Mouse (Mus musculus) adrenal gland, postnatal 36 days (tissue): ENCODE data around the gene Itfg1. TPM values are rescaled to one million over a fixed set of nuclear protein-coding genes. Genes with fewer than 3 reads are reported as not detected.
A peak's percentile ranks its signal among the peaks of the same experiment; 100 is the strongest.

ENCODE experiments used
- DNase-seq, 2 experiments: peaks; one replicate each; pipeline ENCODE4 v3.0.0; 2021; ENCODE audit warnings: mixed read lengths in 1 of 2
- microRNA-seq: library from miRNA; unstranded; fragments of <30 nt; microRNA quantifications from one replicate; pipeline ENCODE4 v1.2.0, GENCODE M21; 2021
- total RNA-seq, 2 experiments: library from RNA; stranded (reverse); gene quantifications; 2 replicates each; pipeline ENCODE4 v1.2.3; 2021

Itfg1 gene
- total RNA-seq, 2 experiments from 2014 or later: 68.0 to 71.6 TPM

- DNase-seq: no peak
Observed at GRCm38 (mm10) chr8:85745053-85745452, 95.7 kb downstream of the Itfg1 start.

GRCm38 (mm10) chr8:85730545-85730944 is 110.2 kb downstream of the Itfg1 start:
- no peak for DNase-seq

GRCm38 (mm10) chr8:85717271-85717670 is 123.5 kb downstream of the Itfg1 start:
- peak; percentile 47 to 48 for DNase-seq

DNA sequence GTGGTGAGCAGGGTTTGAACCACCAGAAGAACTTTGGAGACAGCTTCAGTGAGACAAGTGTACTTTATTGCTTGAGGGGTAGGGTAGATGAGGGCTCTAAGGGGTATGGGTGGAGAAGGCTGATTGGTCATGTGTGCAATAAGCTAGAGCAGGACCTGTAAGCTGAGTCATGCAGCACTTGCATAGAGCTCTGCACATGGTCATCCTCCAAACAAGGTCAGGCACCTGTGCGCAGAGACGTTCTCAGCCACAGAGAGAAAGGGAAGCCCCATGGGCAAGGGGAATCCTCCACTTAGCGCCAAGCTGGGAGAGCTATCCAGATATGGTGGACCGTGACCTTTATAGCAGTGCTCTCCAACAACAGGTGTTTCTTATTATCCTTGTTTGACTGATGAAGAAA is 124.0 kb downstream of the Itfg1 start:
- peak; percentile 6 to 12 for DNase-seq

DNA sequence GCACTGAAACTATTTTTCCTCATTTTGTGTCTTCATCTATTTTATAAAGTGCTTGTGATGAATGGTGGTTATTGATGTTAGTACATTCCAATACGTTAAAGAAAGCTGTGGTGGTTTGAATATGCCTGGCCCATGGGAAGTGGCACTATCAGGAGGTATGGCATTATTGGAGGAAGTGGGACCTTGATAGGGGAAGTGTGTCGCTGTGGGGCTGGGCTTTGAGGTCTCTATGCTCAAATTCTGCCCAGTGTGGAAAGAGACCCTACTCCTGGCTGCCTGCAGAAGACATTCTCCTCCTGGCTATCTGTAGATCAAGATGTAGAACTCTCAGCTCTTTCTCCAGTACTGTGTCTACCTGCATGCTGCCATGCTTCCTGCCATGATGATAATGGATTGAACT is 133.7 kb downstream of the Itfg1 start:
- no peak for DNase-seq

- peak; percentile 76 to 87 for DNase-seq
Observed at GRCm38 (mm10) chr8:85700751-85701351, 139.9 kb downstream of the Itfg1 start, which contains the start of gene Neto2. Gene Neto2 (minus strand): TSS chr8:85700924.

DNA sequence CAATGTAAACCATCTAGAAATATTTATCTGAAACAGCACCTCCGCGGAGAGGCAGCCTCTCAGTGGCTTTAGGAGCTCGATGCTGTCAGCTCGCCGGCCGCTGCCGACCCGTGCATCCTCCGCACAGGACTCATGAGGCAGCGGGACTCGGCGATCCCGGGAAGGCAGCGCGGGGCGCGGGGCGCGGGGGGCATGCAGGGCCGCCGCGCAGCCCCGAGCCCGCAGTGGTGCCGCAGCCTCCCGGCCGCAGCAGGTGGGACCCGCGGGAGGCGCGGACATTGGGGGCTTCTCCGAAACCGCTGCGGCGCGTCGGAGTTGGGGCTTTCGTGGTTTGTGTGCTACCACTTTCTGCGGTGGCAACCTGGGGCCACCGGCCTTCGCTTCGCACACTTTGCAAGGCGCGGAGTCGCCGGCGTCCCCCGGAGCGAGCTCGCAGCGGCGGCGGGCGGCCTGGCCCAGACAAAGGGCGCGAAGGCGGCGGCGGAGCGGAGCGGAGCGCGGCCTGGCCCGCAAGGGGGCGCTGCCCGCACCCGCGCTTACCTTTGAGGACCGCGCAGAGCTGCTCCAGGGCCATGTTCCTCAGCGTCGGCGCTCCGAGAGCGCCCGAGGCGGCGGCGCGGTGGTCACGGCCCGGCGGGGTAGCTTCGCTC is 140.5 kb downstream of the Itfg1 start:
- peak; percentile 66 to 82 for DNase-seq

DNA sequence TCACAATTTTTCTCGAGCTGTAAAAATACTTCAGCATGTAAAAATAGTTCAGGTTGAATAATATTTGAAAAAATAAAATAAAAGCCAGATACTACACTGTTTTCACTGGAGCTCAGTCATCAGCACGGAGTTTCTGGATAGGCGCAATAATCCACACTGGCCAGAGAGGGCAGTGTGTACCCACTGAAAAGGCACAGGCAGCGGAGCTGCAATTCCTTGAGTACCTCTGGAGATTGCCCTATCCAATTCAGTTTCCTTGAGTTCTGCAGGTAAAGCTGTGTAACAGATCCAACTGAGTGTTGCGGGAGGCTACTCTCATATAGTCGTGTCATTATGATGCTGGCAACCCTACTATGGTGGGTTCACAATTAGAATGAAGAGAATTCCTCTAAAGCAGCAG is 141.7 kb downstream of the Itfg1 start:
- DNase-seq: peak; percentile 67 to 78

Small RNA genes within 50 kb of the gene (microRNA-seq; reads per million reads assigned to microRNA genes)
- gene Mir8109: not detected

Other genes starting within 250 kb of the Itfg1 start
- gene Neto2, start 140.0 kb downstream of the Itfg1 start, total RNA-seq: 1 to 10 TPM; 4.0 to 8.0 TPM
- gene Phkb, start within 50 bp of the Itfg1 start, total RNA-seq: 10 to 100 TPM; 53.4 to 67.5 TPM